Mouse (Mus musculus): ENCODE measurements around the gene Irak3.

The Irak3 gene

GRCm38 (mm10) chr10:120095716-120096115, 106.2 kb downstream of the Irak3 start:
- DNase-seq (ENCODE audit: low spot score), result no peak

- DNase-seq (ENCODE audit: low spot score), result no peak
These were observed 106.8 kb downstream of the Irak3 start for GRCm38 (mm10) chr10:120095136-120095535.

- DNase-seq (ENCODE audit: low spot score), result no peak
These were observed 109.4 kb downstream of the Irak3 start for GRCm38 (mm10) chr10:120092548-120092947.
